Mouse (Mus musculus): ENCODE results near the gene Gm36245. TPM values are rescaled to one million over a fixed set of nuclear protein-coding genes. Genes with fewer than 3 reads are reported as not detected.
"Not testable (repeated sequence)": the region's sequence is repeated elsewhere in the genome, so short reads cannot be mapped to it uniquely, and the experiment has no call there.

Gene Gm36245
- not detected in 2 replicates for total RNA-seq (2021)
- long read RNA-seq: 0 reads

DNA sequence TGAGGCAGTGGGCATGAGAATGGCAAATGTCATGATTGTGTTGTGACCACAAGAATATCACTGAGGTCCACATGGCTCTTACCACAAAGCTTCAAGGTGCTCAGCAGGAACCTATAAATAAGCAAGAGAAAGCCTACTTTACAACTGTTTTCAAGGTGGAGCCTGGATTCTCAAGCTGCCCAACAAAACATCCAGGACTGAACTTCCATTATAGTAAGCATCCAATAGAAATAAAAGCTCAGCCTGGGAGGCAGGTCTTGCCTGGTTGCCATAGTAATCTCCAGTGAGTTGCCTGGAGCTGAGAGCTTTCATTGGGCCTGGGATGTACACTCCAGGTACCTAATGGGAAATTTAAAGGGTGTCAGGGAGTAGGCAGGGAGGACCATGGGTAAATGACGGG is at the start of gene Gm36245:
Gene Gm36245, plus strand, starts transcription at position 301 of the 400 bp plus-strand sequence.
- no peak for DNase-seq

DNA sequence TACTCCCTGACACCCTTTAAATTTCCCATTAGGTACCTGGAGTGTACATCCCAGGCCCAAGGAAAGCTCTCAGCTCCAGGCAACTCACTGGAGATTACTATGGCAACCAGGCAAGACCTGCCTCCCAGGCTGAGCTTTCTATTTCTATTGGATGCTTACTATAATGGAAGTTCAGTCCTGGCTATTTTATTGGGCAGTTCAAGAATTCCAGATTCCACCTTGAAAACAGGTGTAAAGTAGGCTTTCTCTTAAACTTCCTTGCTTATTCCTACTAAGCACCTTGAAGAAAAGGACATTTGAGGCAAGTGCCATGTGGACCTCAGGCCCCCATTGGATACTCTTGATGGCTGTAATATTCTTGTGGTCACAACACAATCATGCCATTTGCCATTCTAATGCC is 37.3 kb upstream of the Gm36245 start, which contains the start of gene 1700025B11Rik:
Gene 1700025B11Rik, minus strand, starts transcription at position 101 of the 400 bp plus-strand sequence.
- no peak for DNase-seq

DNA sequence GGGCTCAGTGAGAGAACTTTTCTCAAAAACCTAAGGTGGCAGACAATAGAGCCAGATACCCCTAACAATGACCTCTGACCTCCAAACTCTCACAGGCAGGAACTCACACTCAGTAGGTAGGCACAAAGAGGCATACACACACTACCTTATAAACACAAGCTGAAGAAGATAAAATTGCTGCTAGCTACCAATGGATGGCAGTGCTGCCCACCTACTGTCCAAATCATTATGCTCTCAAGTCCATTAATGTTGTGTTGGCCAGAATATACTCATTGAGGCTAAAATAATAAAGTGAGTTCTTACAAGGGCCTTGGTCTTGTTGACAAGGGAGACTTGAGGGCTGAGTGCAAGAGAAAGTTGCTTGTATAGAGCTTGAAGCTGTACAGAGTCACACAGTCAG is 35.8 kb upstream of the Gm36245 start:
- no peak for DNase-seq

DNA sequence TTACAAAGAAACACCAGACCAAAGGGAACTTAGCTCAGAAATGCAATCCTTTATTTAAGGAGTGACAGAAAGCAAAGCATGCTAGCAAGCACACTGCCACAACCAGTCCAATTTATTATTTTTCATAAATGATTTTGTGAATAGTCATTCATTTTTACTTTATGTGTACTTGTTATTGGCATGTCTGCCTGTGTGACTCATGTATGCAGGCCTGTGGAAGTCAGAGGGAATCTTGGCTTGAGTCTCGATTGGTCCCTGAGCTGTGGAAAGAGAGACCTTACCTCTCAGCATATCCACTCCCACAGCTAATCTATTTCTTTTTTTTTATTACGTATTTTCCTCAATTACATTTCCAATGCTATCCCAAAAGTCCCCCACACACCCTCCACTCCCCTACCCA is 20.3 kb upstream of the Gm36245 start:
- DNase-seq: no peak

DNA sequence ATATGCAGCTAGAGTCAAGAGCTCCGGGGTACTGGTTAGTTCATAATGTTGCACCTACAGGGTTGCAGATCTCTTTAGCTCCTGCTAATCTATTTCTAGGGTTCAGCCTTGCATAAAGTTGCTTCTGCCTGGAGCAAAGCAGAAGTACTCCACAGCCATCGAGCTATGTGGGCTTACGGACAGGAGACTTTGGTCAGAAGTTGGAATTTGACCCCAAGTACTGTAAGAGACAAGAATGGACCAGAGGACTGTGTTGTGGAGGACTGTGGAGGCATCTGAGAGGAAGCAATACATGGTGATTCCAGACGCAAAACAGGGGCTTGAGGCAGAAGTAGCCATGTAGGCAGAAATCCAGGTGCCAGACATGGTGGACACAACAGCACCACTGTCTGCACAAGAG is 19.7 kb upstream of the Gm36245 start:
- DNase-seq: no peak

DNA sequence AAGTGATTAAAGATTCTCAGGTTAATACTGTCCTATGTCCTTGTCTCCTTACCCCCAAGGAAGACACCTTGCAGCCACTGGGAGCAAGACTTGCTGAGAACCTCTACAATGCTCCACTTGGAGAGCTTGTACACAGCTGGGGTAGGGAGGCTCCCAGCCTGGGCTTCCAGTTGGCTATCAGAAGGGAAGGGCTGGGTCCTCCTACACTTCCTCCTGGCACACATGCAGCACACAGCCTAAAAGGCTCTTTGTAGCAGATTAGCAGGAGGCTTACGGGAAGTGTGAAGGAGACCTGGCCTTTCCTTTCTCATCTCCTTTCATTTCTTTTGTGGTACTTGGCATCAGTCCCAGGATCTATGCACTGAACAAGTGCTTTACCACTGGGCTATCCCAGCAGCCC is 17.4 kb upstream of the Gm36245 start:
- no peak for DNase-seq

DNA sequence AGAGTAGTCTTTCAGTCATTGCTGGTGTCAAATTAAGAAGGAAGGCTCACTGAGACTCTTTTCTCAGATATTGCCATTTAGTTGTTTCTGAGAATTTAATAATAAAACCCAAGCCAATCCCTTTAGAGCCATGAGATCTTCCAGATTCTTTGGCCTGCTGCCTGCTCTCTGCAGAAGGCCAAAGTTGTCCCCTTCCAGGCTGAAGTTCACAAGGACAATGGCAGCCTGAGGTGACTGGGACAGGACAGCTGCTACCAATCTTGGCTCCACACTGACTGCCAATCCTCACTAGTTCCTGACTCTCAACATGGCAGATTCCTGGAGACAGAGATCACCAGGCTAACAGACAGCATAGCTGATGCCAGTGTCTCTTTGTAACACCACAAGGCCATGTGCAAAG is 12.0 kb upstream of the Gm36245 start:
- no peak for DNase-seq

DNA sequence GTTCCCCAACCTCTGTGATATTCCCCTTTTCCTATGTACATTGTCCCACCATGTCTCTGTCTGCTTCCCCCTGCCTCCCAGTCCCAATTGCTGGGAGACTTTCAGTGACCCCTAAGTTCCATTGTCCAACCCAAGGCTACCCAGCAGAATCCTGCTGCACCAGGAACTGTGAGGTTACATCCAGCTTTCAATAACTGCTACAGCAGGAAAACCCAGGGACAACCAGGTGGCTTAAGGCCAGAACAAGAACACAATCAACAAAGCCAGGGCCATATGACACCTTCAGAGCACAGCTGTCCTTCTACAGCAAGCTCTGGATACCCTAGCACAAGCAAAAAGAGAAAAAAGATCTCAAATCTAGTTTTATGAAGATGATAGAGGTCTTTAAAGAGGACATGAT is 10.1 kb upstream of the Gm36245 start:
- DNase-seq: no peak

DNA sequence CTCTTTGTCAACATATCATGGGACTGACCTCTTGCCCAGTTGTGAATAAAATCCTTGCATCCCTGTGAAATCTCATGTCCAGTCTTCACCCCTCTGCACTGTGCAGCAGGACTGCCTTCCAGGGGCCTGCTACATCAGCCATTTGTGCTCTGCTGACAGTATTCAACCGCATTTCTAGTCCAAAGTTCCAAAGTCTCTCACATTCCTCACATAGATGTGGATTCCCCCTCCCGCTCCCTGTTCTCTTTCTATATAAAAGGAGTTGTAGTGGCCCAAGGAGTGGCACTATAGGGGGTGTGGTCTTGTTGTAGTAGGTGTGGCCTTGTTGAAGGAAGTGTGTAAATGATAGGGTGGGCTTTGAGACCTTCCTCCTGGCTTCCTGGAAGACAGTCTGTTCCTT is 8.2 kb upstream of the Gm36245 start:
- no peak for DNase-seq

DNA sequence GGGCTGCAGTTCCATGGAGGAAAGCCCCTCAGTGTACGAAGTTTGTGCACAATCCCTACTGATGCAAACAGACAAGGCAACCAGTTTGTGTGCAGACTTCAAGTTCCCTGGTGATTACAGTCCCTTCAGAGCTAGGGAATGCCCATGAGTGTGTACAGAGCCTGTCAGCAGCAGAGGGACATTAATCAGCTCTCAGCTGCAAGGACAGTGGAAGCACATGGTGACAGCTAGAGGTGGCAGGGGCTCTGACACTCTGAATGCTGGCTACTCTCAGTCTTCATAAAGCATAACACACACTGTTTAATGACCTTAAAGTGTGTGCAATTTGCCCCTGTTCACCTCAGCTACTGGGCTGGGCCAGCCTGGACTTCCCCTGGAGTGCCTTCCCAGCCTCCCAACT is 5.5 kb upstream of the Gm36245 start:
- no peak for DNase-seq

DNA sequence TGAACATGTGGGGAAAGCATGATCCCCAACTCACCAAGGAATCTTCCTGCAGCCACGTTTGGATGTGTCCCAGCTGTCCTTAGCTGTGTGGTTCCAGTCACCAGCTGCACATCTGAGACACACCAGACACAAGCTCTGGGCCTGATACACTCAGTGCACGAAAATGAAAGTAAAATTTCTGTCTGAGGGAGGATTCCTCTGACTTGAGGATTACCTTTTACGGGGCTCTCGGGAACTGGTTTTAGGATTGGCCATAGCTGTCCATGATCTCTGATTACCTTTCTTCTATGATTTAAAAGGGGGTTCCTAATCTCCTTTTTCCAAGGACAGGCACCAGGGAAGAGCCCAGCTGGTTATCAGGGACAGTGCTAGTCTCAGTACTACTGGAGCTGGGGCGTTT is 3.1 kb upstream of the Gm36245 start, which contains the start of gene Apol10b:
Gene Apol10b, minus strand, starts transcription at position 165 of the 400 bp plus-strand sequence.
- no peak for DNase-seq

DNA sequence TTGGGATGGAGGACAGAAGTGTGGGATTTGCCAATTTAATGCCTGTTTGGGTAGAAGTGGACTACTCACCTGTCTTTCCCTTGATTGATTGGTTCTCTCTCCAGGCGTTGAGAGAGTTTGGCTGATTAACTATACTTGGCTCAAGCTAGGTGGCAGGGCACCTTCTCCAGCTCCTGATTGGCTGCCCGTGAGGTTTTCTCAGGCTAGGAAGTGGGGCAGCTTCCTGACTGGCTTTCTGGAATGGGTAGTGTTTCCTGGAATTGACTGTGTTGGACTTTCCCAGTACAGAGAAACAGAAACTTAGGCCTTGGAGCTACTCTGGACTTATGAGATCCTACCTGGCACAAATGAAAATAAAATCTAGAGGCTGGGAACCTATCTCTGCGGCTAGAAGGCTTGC is 629 bp upstream of the Gm36245 start:
- no peak for DNase-seq

DNA sequence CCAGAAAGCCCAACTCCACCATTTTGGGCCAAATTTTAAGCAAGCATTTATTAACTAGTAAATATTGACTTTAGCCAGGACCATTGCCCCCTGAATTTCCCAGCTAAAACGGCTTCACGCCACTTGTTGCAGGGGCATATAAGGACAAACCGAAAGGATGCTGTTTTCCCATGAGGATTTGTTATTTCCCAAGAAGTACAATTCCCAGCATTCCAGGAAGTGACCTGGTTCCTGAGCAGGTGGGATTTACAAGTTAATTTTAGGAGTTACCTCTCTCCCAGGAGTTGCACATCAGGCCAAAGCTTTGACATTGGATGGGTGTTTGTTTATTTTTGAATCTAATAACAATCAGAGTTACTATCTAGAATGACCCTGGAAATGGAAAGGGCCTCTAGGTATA is 7.0 kb downstream of the Gm36245 start:
- DNase-seq: no peak

DNA sequence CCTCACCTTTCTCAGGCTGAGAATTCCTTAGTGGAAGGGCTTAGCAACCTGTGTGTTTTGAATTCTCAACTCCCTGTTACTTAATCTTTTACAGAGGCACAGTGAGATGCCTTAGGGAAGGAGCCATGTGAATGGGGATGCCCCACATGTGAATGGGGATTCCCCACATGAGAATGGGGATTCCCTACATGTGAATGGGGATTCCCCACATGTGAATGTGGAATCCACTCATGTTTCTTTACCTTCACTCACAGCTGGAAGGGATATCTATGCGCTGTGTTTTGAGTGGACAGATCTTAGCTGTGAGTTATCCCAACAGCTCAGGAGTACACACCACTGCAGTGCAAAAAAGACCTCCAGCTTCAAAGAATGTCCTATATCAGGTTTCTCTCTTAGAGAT is 25.7 kb downstream of the Gm36245 start:
- DNase-seq: no peak

DNA sequence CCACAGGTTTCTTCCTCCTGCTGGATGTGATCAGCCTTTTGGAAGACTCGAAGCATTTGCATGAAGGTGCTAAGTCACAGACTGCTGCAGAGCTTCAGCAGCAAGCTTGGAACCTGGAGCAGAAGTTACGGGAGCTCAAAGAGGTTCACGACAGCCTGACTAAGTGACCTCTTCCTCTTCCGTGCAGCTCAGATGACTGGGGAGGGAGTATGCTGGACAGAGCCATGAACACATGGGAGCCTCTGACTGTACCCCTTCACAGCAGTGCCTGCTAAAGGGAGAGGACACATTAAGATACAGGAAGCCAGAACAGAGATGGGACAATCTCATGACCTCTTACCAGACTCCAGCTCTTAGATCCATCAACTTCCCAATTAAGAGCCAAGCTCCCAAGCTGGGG is 27.4 kb downstream of the Gm36245 start:
- not testable (repeated sequence) for DNase-seq

DNA sequence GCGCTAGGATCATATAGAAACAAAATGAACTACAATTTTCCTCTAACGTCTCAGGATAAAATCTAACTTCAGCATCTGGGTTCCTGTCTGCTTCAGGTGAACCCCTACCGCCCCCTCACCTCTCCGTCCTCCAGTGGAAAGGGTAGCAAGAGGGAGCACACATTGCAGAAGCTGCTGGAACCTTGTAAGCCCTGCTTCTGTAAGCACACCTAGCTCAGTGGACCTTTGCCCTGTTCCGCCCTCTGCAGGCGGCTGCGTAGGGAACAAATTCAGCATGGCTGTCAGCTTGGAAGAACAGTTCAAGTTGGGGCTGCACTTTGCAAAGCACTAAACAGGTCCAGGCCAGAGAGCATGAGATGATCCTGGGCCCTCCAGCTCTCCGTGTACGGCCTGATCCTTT is 29.6 kb downstream of the Gm36245 start:
- not testable (repeated sequence) for DNase-seq

DNA sequence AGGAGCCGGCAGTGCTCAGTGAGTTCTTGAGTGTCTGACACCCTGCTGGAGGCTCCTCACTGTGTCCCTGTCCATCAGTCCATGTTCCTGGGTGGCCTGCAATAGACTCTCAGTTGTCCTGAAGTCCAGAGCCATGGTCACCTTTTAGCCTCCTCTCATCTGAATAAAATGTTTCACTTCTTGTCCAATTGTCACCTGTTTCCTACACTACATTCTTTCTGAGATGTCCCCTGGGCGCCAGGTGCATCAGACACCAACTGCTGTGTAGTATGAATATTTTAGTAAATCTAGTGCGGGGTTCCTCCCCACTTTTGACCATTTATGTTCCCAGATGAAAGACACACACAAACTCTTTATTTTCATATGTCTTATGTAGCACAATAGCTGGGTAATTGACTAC is 30.8 kb downstream of the Gm36245 start:
- DNase-seq: not testable (repeated sequence)

DNA sequence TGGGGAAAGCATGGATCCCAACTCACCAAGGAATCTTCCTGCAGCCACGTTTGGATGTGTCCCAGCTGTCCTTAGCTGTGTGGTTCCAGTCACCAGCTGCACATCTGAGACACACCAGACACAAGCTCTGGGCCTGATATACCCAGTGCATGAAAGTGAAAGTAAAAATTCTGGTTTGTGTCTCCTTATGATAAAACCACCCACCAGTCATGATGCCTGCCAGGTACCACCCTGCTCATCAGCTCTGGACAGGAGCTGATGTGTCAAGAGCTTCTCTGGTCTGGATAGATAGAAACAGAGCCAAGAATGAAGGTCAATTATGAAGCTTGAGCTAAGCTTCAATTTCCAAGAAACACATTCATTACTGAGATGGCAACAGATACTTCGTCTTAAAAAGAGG is 44.1 kb downstream of the Gm36245 start, which contains the start of gene Apol11b:
Gene Apol11b, minus strand, starts transcription at position 111 of the 400 bp plus-strand sequence.
- DNase-seq: not testable (repeated sequence)

DNA sequence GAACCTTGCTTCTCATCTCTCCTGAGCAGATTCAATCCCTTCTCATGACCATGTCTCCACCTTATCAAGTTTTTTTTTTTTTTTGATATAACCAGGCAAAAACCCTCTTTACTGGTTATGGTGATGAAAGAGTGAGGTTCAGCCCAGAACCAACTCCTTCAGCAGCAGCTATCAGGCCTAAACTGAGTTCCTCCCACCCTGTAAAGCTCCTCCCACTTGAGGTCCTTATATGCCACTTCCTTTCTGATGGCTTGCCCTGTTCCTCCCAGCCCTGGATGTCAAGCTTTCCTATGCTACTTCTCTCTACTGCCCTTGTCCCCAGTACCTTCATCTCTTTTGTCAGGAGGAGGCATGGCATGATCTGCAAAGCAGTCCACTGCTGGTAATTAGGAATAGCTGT is 52.1 kb downstream of the Gm36245 start:
- not testable (repeated sequence) for DNase-seq

Other genes with a start within 250 kb of the Gm36245 start
- gene Apol7a, start 200.1 kb upstream of the Gm36245 start, total RNA-seq (2021): not detected in 2 replicates
- 0.91 and 1.2 TPM in 2 replicates for gene Apol9a, start 188.1 kb upstream of the Gm36245 start, total RNA-seq (2021)
- not detected in 2 replicates for gene Apol7b, start 151.8 kb upstream of the Gm36245 start, total RNA-seq (2021)
- not detected in 2 replicates for gene Apol10a, start 122.2 kb upstream of the Gm36245 start, total RNA-seq (2021)
- not detected in 2 replicates for gene Apol11a, start 91.0 kb upstream of the Gm36245 start, total RNA-seq (2021)
- not detected in 2 replicates for gene Apol7c, start 65.9 kb upstream of the Gm36245 start, total RNA-seq (2021)
- gene 1700025B11Rik, start 37.4 kb upstream of the Gm36245 start, total RNA-seq (2021): not detected in 2 replicates
- gene Apol10b, start 3.1 kb upstream of the Gm36245 start, total RNA-seq (2021): 0.52 TPM in 1 of 2 replicates, not detected in the other
- 0.33 and 0.62 TPM in 2 replicates for gene Apol11b, start 44.0 kb downstream of the Gm36245 start, total RNA-seq (2021)
- not detected in 2 replicates for gene Apol7e, start 99.6 kb downstream of the Gm36245 start, total RNA-seq (2021)
- 0.76 and 1.2 TPM in 2 replicates for gene Apol9b, start 129.8 kb downstream of the Gm36245 start, total RNA-seq (2021)
- gene Apol8, start 157.7 kb downstream of the Gm36245 start, total RNA-seq (2021): not detected in 2 replicates
- gene Myh9, start 242.9 kb downstream of the Gm36245 start, total RNA-seq (2021): 325 and 352 TPM in 2 replicates

All from adrenal gland, postnatal 25 days (tissue).